Mouse (Mus musculus) left cerebral cortex, postnatal 25 days (tissue): ENCODE data around the gene Mcl1. TPM values are rescaled to one million over a fixed set of nuclear protein-coding genes. Genes with fewer than 3 reads are reported as not detected.
"Not testable (repeated sequence)": the region's sequence is repeated elsewhere in the genome, so short reads cannot be mapped to it uniquely, and the experiment has no call there.

Source experiments
- DNase-seq, 2 experiments: peaks; one replicate each; pipeline ENCODE4 v3.0.0; 2022; ENCODE audit warnings: low spot score in 2 of 2, mixed read lengths in 1 of 2
- intact Hi-C: fragments of 180-260 bp; cut with DNase I; formaldehyde crosslinking; loops from one replicate; pipeline ENCODE4 v1.15.1; 2025
- total RNA-seq, 2 experiments: library from RNA; stranded (reverse); gene quantifications; 2 replicates each; pipeline ENCODE4 v1.2.3; 2021

The Mcl1 gene
- 10 to 100 TPM; 58.4 to 59.6 TPM for total RNA-seq

- intact Hi-C loops = loop anchor here (2.0 kb wide), 2 partner anchors 16 to 30 kb away; no protein-coding TSS in a partner anchor
- peak; percentile 95 for DNase-seq
These were observed at the start of gene Mcl1 for GRCm38 (mm10) chr3:95658236-95658867. TSS of gene Mcl1 (plus strand) at chr3:95658788.

DNA sequence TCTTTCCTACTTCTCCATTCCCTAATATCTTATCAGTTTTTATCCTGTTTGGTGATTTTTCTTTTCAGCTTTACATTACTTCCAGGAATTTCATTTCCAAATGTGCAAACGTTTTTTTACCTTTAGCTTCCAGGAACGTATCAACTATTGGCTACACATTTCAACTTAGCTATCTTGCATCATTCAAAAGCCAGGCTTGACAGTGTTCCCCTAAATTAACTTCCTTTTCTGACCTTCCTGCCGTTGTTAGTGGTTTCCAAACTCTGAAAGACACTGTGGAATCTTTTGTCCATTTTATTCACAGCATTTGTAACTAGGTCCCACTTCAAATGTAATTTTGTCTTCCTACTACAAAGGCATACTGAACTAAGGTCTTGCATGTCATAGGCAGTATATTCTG is 49.4 kb upstream of the Mcl1 start:
- no peak for DNase-seq
- intact Hi-C loops = no loop called here

- intact Hi-C loops = no loop called here
These were observed 44.6 kb upstream of the Mcl1 start for GRCm38 (mm10) chr3:95613996-95614395.

GRCm38 (mm10) chr3:95618511-95618910 is 40.1 kb upstream of the Mcl1 start:
- intact Hi-C loops = no loop called here

More at GRCm38 (mm10) chr3:95613996-95614395, 44.6 kb upstream of the Mcl1 start:
- no peak for DNase-seq

GRCm38 (mm10) chr3:95621241-95621640 is 37.3 kb upstream of the Mcl1 start:
- intact Hi-C loops = no loop called here
- no peak for DNase-seq

More at GRCm38 (mm10) chr3:95618511-95618910, 40.1 kb upstream of the Mcl1 start:
- no peak for DNase-seq

DNA sequence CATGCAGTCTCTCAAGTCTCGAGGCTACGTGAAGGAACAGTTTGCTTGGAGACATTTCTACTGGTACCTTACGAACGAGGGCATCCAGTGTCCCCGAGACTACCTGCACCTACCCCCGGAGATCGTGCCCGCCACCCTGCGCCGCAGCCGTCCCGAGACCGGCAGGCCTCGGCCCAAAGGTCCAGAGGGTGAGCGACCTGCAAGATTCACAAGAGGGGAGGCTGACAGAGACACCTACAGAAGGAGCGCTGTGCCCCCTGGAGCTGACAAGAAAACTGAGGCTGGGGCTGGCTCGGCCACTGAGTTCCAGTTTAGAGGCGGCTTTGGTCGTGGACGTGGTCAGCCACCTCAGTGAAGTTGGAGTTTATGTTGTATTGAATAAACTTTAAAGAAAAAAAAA is 36.2 kb upstream of the Mcl1 start:
- DNase-seq, intact Hi-C loops: not testable (repeated sequence)

- DNase-seq = no peak
- intact Hi-C loops = no loop called here
These were observed 35.0 kb upstream of the Mcl1 start for GRCm38 (mm10) chr3:95623551-95623950.

DNA sequence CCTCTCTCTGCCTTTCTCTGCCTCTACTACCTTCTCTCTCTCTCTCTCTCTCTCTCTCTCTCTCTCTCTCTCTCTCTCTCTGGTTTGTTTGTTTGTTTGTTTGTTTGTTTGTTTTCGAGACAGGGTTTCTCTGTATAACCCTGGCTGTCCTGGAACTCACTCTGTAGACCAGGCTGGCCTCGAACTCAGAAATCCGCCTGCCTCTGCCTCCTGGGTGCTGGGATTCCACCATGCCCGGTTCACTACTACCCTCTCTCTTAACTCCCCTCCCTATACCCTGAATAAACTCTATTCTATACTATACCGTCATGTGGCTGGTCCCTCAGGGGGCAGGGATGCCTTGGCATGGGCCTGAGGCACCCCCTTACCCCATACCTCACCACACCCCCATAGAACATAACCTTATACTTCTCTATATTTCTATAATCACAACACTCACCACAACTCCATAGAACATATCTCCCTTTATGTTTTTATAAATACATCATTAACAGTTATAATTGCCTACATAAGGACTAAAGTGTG is 34.5 kb upstream of the Mcl1 start:
- intact Hi-C loops = not testable (repeated sequence)

DNA sequence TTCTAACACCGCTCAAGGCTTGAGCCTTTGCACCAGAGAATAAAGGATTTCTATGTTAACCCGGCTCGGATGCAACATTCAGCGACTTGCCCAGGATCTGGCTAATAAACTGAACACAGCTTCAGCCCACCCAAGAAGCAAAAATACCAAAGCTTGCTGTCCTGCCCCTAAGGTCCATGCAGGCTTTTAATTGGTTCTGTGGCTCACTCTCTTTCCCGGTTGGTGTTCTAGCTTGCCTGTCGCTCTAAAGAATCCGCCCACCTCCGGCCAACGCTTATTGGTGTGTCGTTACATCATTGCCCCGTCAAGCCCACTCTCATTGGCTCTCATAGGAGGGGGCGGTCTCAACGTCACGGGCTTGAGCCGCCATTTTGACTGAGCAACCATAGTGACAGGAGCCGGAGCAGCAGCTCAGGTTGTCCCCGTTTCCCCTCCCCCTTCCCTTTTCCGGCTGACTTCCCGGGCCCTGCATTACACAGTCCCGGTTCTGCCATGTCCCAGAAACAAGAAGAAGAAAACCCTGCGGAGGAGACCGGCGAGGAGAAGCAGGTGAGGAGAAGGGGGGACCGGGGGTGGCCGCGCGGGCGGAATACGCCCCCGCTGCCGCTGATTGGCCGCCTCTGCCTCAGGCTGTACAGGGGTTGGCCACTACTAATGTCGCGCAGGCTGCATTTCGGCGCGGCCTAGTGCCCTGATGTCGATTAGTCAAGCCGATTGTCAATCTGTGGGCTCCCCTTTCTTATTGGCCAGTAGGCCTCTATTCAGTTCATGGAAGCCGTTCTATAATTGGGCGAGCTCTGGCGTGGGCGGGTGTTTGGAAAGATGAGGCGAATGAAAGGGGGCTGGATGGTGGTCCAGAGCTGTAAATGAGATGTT is 33.7 kb upstream of the Mcl1 start, which contains the start of gene Ensa:
Gene Ensa, plus strand, starts transcription at position 366 of the 876 bp plus-strand sequence.
- intact Hi-C loops = loop anchor here (5.0 kb wide), 1 partner anchor 128 kb away; the partner anchor contains the start of gene Ctsk
- peak; percentile 99 to 100 for DNase-seq

More for the DNA sequence above, 34.5 kb upstream of the Mcl1 start:
- DNase-seq = not testable (repeated sequence)

DNA sequence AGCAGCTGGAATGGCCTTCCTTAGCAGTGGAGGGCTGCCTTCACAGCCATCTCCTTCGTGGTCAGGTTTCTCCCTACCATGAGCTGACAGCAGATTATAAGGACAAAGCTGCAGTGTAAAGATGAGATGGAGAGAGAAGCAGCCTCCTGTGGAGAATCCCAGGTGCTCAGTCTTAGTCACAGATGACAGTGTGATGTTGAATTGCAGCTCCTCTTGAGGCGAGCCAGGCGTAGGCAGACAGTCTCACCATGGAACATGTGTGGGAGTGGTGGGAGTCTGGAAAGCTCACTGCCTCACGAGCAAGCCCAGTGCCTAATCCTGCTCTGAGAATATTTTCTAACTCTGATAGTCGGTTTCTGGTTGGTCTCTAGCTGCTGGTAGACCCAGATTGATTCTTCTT is 30.8 kb upstream of the Mcl1 start:
- intact Hi-C loops = loop anchor here (2.0 to 5.0 kb wide), 2 partner anchors 31 to 130 kb away; partner anchors contain the start of genes Ctsk and Mcl1
- DNase-seq = peak; percentile 79 to 97

GRCm38 (mm10) chr3:95629755-95630154 is 28.8 kb upstream of the Mcl1 start:
- intact Hi-C loops = loop anchor here (2.0 to 5.0 kb wide), 3 partner anchors 29 to 132 kb away; partner anchors contain the start of genes Ctsk and Mcl1

DNA sequence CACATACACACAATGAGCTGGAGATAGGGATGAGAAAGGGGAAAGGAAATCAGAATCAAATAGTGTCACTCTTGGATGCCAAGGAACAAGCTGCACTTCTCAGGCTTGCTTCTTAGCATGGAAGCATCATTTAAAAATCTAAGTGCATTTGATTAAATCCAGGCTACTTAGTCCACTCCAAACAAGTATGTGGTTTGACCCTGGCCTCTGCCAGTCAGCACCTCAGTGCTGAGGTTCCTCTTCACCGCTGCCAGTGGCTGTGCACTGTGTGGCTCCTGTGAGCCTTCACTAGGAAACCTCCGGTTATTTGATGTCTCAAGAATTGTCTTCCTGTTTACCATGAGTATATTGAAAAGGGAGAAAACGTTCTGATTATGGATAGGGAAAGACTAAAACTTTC is 27.7 kb upstream of the Mcl1 start:
- intact Hi-C loops = loop anchor here (5.0 kb wide), 1 partner anchor 46 kb away; no protein-coding TSS in a partner anchor
- no peak for DNase-seq

More at GRCm38 (mm10) chr3:95629755-95630154, 28.8 kb upstream of the Mcl1 start:
- DNase-seq = peak; percentile 68 to 95

- no peak for DNase-seq
- intact Hi-C loops = loop anchor here (5.0 kb wide), 1 partner anchor 46 kb away; no protein-coding TSS in a partner anchor
These were observed 27.3 kb upstream of the Mcl1 start for GRCm38 (mm10) chr3:95631304-95631703.

DNA sequence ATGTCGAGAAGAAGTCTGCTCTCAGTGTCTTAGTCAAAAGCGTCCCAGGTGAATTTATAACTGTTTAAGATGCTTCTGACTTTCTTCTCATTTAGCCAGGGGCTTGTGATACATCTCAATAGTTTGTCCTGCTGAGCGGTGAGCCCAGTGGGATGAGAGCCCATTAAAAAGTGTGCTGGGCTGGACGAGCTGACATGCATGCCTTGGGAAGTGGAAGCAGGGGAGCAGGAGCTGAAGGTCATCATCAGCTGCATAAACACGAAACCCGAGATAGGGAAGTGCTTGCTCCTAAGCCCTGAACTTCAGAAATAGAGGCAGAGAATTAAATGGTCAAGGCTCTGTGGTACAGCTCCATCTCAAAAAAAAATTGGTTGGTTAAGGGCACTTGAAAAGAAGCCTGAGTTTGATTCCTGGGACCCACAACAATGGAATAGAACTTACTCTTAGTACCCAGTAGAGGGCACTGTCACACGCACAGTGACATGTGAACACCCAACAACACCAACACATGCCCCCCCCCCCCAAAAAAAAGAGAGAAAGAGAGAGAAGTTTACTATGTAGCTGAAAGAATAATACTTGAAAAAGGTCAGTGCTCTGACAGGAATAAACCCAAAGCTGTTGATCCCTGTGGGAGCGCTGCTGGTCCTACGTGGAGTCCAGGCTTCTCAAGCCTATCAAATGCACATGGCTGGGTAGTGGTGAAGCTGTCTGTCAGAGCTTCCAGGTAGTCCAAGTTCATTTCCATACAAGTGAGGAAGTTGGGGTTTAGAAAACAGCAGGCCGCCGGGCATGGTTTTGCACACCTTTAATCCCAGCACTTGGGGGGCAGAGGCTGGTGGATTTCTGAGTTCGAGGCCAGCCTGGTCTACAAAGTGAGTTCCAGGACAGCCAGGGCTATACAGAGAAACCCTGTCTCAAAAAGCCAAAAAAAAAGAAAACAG is 25.7 kb upstream of the Mcl1 start:
- intact Hi-C loops = loop anchor here (5.0 kb wide), 1 partner anchor 44 kb away; no protein-coding TSS in a partner anchor

GRCm38 (mm10) chr3:95635636-95636035 is 23.0 kb upstream of the Mcl1 start:
- no peak for DNase-seq
- intact Hi-C loops = no loop called here

More for the DNA sequence above, 25.7 kb upstream of the Mcl1 start:
- no peak for DNase-seq

DNA sequence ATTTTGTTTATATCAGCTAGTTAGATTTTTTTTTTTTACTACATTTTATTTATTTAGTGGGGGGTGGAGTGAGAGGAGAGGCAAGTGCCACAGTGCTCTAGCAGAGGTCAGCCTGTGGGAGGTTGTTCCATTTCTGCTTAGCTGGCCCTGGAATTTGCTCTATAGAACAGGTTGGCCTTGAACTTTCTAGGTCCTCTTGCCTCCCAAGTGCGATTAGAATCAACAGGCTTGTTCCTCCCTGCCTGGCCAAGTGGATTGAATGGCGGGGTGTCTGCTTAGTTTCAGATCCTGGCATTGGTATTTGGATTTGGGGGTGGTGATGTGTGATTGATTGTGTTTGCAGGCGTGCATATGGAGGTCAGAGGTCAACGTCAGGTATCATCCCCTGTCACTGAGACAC is 22.5 kb upstream of the Mcl1 start:
- intact Hi-C loops = no loop called here
- no peak for DNase-seq

DNA sequence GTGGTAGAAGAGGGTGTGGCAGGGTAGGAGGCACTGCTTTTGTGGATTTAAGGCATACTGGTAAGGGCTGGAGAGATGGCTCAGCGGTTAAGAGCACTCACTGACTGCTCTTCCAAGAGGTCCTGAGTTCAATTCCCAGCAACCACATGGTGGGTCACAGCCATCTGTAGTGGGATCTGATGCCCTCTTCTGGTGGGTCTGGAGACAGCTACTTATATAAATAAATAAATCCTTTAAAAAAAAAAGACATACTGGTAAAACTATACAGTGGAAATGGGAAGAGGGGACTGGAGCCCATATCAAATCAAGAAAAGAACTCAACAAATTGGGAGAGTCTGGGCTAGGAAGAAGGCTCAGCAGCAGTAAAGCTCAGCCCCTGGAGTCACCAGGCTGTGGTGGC is 18.9 kb upstream of the Mcl1 start:
- no peak for DNase-seq
- intact Hi-C loops = no loop called here

DNA sequence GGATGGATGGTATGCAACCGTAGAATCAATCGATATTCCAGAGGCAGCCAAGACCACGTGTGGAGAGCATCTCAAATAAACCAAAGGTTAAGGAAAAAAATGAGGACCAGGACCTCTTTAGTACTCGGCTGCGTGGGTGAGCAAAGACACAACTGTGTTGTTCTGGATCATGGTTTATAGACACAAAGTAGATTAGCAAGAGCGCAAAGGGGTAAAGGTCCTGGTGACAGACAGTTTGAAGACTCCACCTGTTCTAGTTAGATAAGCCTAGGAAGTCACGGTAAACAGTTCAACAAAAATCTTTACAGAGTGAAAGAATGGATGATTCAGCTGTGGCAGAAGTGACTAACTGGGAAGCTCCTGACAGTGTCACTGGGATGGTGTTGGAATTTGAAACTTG is 15.5 kb upstream of the Mcl1 start:
- intact Hi-C loops = no loop called here

More for the DNA sequence above, 15.5 kb upstream of the Mcl1 start:
- no peak for DNase-seq
